Mouse (Mus musculus): ENCODE data around the gene Cep128.

Gene Cep128

DNA sequence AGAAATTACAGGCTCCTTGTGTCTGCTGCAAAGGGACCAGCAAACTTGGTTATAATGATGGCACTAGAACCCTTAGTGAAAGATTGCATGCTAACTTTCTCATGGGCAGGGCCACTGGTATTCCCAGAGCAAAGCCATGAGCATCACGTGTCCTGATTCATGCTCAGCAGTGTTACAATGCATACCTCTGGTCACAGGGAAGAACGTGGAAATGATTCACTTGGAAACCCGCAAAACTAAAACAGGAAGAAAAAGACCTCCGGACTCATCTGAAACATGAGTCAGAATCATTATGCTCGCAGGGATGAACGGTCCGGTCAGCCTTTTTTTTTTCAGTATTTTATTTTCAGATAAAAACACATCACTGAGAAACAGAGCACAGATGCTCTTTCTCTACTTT, 78.4 kb downstream of the Cep128 start:
- DNase-seq: no peak

DNA sequence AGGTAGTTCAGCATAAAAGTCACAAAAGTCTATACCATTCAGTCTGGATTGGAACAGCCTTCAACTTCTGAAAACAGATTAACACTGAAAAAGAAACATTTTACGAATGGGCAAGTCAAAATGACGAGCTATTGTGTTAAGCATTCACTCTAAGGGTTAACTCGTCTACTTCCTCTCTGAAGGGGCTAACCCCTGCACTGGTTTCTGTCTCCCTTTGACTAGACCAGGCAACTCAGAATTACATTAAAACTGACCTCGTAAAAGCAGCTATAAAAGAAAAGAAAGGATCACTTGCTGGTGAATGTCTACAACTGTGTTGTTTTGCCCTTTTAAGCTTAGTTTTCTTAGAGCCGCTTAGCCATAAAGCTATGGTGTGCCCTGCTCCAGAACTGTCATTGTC, 79.2 kb downstream of the Cep128 start:
- DNase-seq: no peak

DNA sequence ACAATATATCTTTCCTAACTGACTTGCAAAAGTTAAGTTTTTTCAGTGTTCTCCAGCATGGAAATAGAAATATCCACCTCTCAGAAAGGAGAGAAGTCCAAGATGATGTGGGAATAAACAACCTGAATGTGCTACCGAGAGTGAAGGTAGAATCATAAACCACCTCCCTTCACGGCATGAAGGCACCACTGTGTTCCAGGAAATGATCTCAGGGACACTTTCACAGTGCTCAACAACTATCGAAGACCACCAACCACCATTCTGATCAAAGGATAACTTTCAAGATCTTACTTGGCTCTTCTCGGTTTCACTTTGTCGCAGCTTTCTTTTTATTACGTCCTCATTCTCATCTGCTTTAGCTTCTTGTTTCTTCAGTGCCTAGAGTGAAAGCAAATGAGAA, 85.5 kb downstream of the Cep128 start:
- DNase-seq: no peak

DNA sequence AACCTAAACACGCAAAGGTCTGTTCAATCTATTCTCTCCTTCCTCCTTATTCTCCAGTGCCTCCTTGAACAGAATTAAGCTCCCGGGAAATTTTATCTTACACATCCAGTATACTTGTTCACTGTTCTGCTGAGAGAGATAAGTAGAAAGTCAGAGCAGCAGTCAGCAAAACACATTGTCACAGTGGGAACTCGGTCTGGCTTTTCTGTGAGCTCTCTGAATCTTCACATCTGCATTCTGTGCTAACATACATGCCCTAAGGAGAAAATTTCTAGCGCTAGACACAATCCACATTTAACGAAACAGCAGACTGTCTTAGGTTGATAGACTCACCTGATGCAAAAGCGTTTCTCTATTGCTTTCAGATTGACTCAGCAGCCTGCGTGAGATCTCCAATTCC, 88.3 kb downstream of the Cep128 start:
- no peak for DNase-seq

DNA sequence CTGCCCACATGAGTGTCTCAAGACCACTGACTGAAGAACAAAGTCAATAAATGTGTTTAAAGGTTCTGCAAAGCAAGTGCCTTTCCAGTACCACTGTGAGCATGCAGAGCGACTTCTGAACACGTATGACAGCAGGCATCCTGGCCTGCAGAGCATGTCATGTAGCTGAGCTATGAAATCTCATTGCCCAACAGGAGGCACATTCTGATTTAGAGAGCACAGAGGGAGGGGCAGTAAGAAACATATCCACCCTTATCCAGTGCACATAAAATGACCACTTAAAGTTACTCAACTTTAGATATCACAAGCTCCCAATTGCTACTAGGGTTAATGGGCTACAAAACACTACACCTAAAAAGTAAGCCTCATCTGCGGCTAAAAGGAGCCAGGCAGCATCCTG, 88.8 kb downstream of the Cep128 start:
- no peak for DNase-seq

DNA sequence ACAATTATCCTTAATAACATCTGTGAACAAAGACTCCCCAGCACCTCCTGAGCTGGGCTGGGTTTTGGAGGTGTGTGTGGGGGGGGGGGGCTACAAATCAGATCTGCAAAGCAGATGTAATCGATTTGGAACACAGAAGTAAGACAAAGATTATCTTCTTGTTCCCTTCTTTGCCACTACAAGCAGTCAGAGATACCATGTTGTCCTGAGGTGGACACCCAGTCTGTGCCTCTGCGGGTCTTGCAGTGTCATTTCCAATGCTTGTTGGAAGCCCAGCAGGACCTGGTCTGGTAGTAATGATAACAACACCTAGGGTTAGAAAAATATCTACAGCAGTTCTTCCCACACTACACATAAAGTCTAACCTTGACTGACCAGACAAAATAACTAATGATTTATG, 110.3 kb downstream of the Cep128 start:
- no peak for DNase-seq

DNA sequence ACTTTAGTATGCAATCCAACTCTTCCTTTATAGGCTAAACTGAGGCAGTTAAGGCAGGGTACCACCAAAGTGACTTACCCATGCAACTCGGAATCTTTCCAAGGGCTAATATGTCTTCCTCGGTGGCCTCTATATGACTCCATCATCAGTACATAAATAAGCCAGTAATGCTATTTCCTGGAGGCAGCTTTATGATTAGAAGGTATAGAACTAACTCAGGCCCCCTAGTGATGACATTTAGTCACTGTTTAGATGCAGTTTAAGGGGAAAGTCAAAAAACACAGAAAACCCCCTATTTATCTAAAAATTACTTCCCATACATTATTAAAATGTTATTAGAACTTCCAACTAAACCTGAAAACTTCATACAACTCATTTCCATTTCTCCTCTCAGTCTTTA, 114.6 kb downstream of the Cep128 start:
- no peak for DNase-seq

DNA sequence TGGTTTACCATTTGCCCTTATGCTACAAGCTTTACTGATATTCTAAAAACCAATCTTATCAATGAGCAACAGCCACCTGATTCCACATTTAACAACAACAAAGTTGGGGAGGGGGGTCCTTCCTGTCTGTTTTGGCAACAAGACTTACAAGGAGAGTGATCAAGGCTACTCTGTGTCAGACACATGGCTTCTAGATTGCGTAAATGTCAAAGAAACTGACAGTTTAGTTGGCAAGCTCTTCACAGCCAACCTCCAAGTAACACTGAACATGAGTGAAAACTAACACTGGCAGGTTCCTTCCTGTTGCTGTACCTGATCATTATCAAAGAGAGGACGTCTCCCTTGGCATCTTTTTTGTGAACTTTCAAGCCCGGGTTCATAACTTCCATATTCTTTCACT, 115.2 kb downstream of the Cep128 start:
- no peak for DNase-seq

DNA sequence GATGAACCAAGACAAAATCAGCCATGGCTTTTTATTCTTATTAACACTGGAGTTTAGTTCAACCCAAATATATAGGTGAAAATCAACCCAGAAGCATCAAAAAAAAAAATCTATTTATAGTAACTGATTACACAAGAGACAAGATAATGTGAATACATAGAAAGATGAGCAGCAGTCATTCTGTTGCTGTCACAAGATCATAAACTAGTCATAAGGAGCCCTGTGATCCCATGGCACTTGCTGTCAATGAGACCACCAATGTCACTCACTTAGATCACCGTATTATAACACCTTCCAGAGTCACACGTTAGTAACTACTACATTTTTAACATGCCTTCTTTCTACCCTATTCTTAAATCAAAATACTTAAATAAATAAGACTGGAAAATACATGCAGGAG, 118.2 kb downstream of the Cep128 start:
- DNase-seq: no peak

DNA sequence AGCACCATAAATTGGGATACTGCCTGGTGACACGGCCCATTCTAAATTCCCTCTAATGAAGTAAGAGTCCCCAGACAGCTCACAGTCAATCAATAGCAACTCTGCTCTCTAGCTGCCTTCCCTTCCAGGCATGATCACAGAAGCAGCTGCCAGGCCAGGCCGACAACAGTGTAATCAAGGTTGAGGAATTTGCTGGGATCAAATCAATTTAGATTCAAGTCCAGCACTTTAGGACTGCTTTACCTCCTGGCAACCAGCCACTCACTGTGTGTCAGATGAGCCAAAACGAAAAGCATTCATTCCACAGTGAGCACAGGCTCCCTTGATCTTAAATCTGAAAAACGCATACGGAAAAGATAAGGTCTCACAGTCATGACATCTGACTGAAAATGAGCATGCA, 118.7 kb downstream of the Cep128 start:
- no peak for DNase-seq

DNA sequence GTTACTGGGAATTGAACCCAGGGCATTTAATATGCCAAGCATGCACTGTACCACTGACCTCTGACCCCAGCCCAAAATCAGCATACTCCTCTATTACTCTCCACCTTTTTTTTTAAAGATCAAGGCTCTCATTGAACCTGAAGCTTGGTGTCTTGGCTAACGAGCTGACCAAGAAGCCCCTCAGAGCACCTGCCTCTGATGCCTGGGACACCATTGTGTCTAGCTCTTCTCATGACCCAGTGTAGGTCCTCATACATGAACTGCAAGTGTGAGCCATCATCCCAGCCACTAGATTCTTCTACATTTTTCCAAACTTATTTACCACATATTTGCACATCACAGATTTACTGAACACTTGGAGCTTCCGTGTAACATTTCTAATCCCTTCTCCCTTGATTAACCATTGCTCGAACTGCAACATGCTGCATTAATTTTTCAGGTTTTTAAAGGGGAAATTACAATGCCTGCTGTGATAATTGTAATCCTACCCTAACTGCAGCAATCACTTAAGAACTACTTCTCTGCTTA, 119.3 kb downstream of the Cep128 start:
- DNase-seq: no peak

DNA sequence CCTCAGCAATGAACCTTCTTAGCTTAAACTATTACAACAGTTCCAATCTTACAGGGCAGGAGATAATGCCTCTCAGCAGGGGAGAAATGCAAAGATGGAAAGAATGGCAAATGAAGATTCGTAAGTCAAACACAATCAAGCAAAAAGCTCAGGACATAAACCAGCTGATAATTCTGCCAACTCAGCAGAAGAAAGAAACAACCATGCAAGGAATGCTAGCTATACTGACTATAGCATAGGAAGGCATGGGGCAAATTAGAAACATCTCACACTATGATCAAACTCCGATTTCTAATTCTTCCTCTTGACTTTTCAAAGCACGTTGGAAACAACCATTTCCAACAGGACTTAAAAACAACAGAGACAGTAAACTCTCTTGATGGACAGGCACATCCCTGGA, 120.5 kb downstream of the Cep128 start:
- DNase-seq: no peak

DNA sequence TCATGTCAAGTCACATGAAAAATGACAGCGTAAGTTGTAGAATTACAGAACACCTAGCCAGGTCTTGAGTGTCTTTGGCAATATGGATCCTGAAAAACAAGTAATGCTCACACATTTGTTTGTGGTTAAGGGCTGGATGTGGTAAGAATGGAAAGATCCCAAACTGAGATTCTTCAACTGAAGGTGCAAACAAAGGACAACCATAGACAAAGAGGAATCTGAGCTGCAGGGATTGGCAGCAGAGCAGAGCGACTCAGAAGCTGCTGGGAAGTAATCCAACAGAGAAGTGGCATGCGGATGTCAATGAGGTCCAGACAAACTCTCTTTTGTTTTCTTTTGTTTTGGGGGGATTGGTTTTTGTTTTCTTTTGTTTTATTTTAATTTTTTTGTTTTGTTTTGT, 121.4 kb downstream of the Cep128 start:
- no peak for DNase-seq

DNA sequence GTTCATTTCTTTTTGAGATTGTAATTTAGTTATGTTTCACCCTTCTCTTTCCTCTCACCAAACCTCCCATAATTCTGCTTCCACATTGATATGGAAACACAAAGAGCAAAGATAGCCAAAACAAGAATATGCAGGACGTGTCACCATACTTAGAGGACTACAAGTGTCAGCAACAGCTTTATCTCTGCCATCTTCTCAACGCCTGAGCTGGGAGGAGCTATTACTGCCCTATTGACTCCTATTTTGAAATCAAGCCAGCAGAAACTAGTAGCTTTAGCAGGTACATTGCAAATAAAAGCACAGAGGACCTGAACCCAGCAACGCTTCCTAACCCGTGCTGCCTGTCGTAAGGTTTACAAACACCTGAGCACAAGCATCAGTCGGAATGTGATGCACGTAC, 127.9 kb downstream of the Cep128 start:
- DNase-seq: no peak

DNA sequence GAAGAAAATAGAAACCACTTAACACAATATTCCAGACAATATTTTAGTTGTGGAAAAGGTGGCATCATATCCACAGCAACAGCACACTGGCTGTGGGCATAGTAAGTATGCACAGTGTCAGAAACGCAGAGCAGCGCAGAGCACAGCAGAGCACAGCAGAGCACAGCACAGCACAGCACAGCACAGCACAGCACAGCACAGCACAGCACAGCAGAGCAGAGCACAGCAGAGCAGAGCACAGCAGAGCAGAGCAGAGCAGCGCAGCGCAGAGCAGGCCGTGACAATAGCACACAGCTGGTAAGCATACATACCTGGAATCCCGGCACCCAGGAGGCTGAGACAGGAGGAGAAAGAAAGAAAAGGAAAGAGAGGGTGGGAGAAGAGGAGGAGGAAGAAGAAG, 129.4 kb downstream of the Cep128 start:
- DNase-seq: no peak

DNA sequence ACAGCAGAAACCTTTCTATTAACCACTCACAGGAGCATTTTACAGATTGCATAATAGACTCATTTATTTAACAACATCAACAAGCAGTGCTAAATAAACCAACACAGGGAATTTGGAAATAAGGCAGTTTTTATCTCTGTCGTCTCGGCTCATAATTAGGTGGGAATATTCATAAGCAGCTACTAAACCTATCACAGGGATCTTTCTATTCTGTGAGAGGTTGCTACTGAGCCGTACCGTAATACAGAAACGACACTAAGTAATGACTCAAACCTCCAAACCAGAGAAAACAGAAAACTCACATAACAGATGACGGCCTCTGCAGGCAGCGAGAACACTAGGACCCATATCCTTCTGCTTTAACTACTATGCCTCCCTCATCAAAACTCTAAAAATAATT, 163.6 kb downstream of the Cep128 start:
- no peak for DNase-seq

DNA sequence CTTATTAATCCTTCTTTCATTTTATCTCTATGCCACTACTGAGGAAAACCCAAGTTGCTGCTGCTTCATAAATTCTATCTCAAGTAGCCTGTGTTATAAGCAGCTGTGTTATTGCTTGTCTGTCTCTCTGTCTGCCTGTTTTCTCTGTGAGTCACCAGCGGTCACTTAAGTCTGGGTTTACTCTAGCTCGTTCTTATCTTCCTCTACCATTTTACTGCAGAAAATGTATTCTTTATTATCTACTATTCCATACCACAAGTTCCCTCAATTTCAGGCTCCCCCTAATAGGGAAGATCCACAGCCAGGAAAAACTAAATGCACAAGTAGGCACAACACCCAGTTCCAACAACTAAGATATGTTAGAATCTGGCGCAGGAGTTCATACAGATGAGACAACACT, 178.7 kb downstream of the Cep128 start:
- no peak for DNase-seq

DNA sequence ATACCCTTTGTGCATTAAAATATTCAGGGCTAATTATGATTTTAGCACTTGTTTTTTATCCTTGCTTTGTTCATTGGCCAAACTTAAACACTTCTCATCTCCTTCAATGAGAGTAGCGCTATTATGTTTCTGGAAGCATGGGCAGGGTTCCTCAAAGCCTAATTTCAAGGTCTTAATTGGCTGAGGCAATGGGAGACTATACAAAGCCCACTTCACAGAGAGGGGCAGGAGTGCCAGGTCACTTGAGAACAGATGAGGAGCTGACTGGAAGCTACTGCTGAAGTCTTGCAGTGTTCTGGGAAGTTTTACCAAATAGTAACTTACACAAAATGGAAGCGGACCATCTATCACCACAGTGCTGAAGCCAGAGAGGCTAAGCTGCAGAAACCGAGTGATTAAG, 179.9 kb downstream of the Cep128 start:
- DNase-seq: no peak

DNA sequence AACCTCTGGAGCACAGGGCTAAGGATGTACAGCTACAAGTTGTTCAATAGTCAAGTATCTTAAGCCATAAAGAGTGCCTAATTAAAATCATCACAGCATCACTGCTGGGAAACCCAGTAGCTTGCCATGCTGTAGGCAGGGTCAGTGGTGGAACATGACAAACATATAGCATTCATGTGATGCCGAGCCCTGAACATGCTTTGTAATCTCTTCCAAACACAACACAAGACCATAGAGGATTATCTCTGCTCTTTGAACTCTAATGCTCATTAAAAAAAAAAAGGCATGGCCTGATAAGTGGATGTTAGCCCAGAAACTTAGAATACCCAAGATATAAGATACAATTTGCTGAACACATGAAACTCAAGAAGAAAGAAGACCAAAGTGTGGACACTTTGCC, 181.7 kb downstream of the Cep128 start:
- no peak for DNase-seq

DNA sequence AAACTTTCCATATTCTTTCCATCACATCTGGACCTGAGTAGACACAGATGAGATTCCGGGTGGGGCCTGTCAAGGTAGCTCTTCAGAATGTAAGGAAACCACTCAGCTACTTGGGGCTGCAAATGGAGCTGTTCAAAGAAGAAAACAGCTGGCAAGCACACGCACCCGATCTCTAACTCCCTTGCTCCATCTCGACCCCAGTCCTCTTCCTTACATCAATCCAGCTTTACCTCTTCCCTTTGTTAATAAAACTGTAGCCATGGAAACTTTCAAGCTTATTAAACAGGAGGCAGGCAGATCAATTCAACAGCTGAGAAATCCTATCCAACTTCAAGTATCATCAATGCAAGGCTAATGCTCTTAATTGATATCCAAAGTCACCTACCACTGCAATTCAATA, 195.1 kb downstream of the Cep128 start:
- DNase-seq: peak; percentile 54

DNA sequence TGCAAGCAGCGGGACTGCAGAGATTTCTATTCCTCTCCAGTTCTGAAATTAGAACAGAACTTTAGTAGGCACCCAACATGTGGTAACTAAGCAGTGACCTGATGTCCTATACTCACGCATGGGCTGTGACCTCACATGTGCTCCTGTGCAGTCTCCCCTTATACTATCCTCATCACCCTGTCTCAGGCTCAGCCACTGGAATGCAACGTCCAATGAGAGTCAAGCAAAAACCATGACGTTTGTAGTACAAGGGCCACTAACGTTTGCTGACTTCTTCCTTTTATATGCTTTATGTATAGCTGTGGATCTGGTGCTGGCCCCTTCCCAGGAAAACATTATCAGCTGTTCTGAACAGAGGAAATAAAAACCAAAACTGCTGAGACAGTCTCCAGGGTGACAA, 198.6 kb downstream of the Cep128 start:
- DNase-seq: peak; percentile 79

DNA sequence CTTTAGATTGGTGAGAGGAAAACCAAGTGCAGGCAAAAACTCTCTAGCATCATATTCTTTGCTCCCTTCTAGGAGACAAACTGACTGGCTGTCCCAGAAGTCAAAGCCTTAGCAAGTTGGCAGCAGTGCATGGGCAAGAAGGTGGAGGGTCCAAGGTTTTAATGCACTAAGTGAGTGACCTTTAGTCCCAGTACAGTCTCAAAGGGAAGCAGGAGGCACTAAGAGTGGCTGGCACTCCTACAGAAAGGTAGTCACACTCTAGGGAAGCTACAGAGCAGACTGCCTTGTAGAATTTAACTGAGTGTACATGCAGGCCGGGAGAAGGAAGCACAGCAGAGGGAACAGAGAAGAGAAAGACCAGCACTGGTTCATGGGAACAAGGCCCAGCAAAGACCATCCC, 199.6 kb downstream of the Cep128 start:
- peak; percentile 60 for DNase-seq

DNA sequence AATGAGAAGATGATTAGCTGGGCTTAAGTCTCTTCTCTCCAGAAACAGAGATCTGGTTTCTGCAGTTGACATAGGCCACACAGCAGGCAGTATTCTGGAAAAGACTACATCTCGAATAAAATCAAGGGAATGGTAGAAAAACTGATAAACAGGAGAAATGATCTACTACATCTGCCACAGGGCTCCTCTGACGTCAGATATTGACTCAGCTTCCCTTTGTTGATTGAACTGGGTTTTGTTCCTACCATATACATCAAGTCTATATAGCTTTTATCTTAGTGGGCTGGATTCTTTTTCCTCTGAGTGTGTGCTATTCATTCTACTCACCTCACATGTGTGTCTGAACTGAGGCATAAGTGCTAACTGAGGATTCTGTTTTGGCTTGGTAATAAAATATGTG, 200.3 kb downstream of the Cep128 start:
- DNase-seq: no peak

DNA sequence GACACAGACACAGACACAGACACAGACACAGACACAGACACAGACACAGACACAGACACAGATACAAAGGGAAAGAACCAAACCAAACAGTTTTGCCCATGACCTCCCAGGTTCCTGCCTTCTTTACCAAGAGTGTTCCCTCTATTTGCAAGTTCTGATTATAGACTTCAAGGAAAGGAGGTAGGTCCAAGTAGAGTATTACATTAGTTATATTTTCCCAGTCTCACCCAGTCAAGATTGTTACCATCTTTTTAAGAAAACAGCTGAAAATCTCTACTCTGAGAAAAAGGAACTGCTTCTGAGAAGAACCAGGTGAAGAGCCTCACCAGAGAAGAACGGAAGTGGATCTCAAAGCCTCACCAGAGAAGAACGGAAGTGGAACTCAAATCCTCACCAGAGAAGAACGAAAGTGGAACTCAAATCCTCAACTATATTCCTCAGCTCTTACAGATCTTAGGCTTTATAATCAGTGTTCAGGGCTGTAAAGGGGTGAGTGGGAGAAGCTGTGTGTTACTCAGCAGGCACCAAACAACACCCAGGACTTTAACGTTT, 200.8 kb downstream of the Cep128 start:
- DNase-seq: no peak

DNA sequence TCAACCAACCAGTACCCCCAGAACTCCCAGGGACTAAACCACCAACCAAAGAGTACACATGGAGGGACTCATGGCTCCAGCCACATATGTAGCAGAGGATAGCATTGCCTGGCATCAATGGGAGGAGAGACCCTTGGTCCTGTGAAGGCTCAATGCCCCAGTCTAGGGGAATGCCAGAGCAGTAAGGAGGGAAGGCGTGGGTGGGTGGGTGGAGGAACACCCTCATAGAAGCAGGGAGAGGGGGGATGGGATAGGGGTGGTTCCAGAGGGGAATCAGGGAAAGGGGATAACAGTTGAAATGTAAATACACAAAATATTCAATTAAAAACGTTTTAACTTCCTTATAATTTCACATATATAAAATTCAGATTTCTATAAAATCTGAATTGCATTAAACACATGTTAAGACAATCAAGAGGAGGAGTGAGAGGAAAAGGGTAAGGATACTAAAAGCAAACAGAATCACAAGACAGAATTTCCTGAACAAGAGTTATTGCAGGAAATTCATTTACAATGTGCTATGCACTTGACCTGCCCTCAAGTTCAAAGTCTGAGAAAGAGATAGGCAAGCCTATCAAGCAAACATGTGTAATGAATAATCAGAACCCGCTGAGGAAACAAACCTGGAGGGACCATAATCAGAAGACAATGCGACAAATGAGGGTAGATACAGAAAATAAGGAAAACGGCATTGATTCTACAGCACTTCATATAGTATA, 207.2 kb downstream of the Cep128 start:
- peak; percentile 41 for DNase-seq

All from heart, adult 11 months (tissue).